Mouse (Mus musculus) MEL (cell line): ENCODE results near the gene Bsn. TPM values are rescaled to one million over a fixed set of nuclear protein-coding genes. Genes with fewer than 3 reads are reported as not detected.

Source experiments
- DNase-seq: peaks from one replicate; pipeline ENCODE4 v3.0.0; 2011; ENCODE audit warnings: low read depth, low spot score
- H3K27ac ChIP-seq: 2 replicates; pipeline ENCODE4 v1.5.1; 2012; ENCODE audit warnings: low read depth, mild to moderate bottlenecking, control low read depth, low read length, moderate library complexity; ENCODE audit not compliant: control insufficient read depth
- H3K27me3 ChIP-seq, 2 experiments: fragments of 150-350 bp in 1 of 2; sonication (generic) in 1 of 2; 2 replicates each; pipeline ENCODE4 v1.6.1; 2012; ENCODE audit warnings: low read length in 2 of 2, mild to moderate bottlenecking in 2 of 2, improper control_type of control experiment in 1 of 2, moderate library complexity in 1 of 2; ENCODE audit not compliant: insufficient read depth in 2 of 2, control insufficient read depth in 1 of 2
- H3K36me3 ChIP-seq, 2 experiments: 2 replicates each; pipeline ENCODE4 v1.6.1; 2012 to 2014; ENCODE audit warnings: low read length in 2 of 2, improper control_type of control experiment in 1 of 2, inconsistent platforms in 1 of 2, mild to moderate bottlenecking in 1 of 2; ENCODE audit not compliant: insufficient read depth in 2 of 2, control insufficient read depth in 1 of 2
- H3K4me1 ChIP-seq, 2 experiments: fragments of 150-350 bp in 1 of 2; sonication (generic) in 1 of 2; 2 replicates each; pipeline ENCODE4 v1.6.1; 2012; ENCODE audit warnings: low read length in 2 of 2, improper control_type of control experiment in 1 of 2, mild to moderate bottlenecking in 1 of 2; ENCODE audit not compliant: insufficient read depth in 2 of 2, control insufficient read depth in 1 of 2
- H3K4me3 ChIP-seq, 2 experiments: fragments of 150-350 bp in 1 of 2; sonication (generic) in 1 of 2; 2 replicates each; pipeline ENCODE4 v1.5.1; 2012; ENCODE audit warnings: low read depth in 2 of 2, low read length in 2 of 2, mild to moderate bottlenecking in 2 of 2, moderate library complexity in 2 of 2, control low read depth in 1 of 2, improper control_type of control experiment in 1 of 2; ENCODE audit not compliant: control insufficient read depth in 1 of 2, insufficient read depth in 1 of 2
- H3K79me2 ChIP-seq: 2 replicates; pipeline ENCODE4 v1.6.1; 2012; ENCODE audit warnings: mild to moderate bottlenecking, low read length, moderate library complexity; ENCODE audit not compliant: control insufficient read depth, poor library complexity, insufficient read depth
- H3K9ac ChIP-seq: 2 replicates; pipeline ENCODE4 v1.6.1; 2012; ENCODE audit warnings: low read depth, mild to moderate bottlenecking, control low read depth, low read length, moderate library complexity; ENCODE audit not compliant: control insufficient read depth, poor library complexity, severe bottlenecking
- H3K9me3 ChIP-seq: fragments of 150-350 bp; sonication (generic); replicated peaks from 2 replicates; pipeline ENCODE4 v1.6.1; 2012; ENCODE audit warnings: mild to moderate bottlenecking, low read length, improper control_type of control experiment, moderate library complexity; ENCODE audit not compliant: insufficient read depth
- CHD2 ChIP-seq: IDR thresholded peaks from 2 replicates; pipeline ENCODE4 v1.6.1; 2011; ENCODE audit warnings: low read length, improper control_type of control experiment
- E2F4 ChIP-seq: IDR thresholded peaks from 2 replicates; pipeline ENCODE4 v1.6.1; 2011; ENCODE audit warnings: low read depth, low read length, improper control_type of control experiment, borderline replicate concordance
- ELF1 ChIP-seq: IDR thresholded peaks from 2 replicates; pipeline ENCODE4 v1.6.1; 2014; ENCODE audit warnings: low read depth, mild to moderate bottlenecking, inconsistent platforms, low read length, improper control_type of control experiment, moderate library complexity
- ETS1 ChIP-seq: IDR thresholded peaks from 2 replicates; pipeline ENCODE4 v1.6.1; 2012; ENCODE audit warnings: low read depth, mild to moderate bottlenecking, inconsistent platforms, low read length, improper control_type of control experiment, moderate library complexity
- GABPA ChIP-seq: IDR thresholded peaks from 2 replicates; pipeline ENCODE4 v1.6.1; 2012; ENCODE audit warnings: low read depth, mild to moderate bottlenecking, inconsistent platforms, low read length, improper control_type of control experiment, moderate library complexity
- GATA1 ChIP-seq: IDR thresholded peaks from 2 replicates; pipeline ENCODE4 v1.6.1; 2011; ENCODE audit warnings: low read depth, low read length, improper control_type of control experiment
- KAT2A ChIP-seq: conservative IDR thresholded peaks from 2 replicates; pipeline ENCODE4 v1.6.1; 2012; ENCODE audit warnings: low read depth, low read length, improper control_type of control experiment, inconsistent platforms
- MAFK ChIP-seq: IDR thresholded peaks from 2 replicates; pipeline ENCODE4 v1.6.1; 2011; ENCODE audit warnings: low read depth, mild to moderate bottlenecking, low read length, improper control_type of control experiment, borderline replicate concordance
- MAX ChIP-seq: IDR thresholded peaks from 2 replicates; pipeline ENCODE4 v1.6.1; 2011; ENCODE audit warnings: low read length, improper control_type of control experiment
- MAZ ChIP-seq: IDR thresholded peaks from 2 replicates; pipeline ENCODE4 v1.6.1; 2012; ENCODE audit warnings: low read depth, mild to moderate bottlenecking, inconsistent platforms, low read length, improper control_type of control experiment
- MYB ChIP-seq: IDR thresholded peaks from 2 replicates; pipeline ENCODE4 v1.6.1; 2011; ENCODE audit warnings: mild to moderate bottlenecking, low read depth, low read length, improper control_type of control experiment
- NRF1 ChIP-seq: IDR thresholded peaks from 2 replicates; pipeline ENCODE4 v1.6.1; 2014; ENCODE audit warnings: low read depth, mild to moderate bottlenecking, inconsistent platforms, low read length, improper control_type of control experiment, moderate library complexity; ENCODE audit not compliant: poor library complexity, insufficient read depth, severe bottlenecking
- POLR2AphosphoS2 ChIP-seq: IDR thresholded peaks from 2 replicates; pipeline ENCODE4 v1.6.1; 2011; ENCODE audit warnings: low read length, improper control_type of control experiment
- RCOR1 ChIP-seq: IDR thresholded peaks from 2 replicates; pipeline ENCODE4 v1.6.1; 2012; ENCODE audit warnings: low read depth, mild to moderate bottlenecking, inconsistent platforms, low read length, improper control_type of control experiment
- SMC3 ChIP-seq: IDR thresholded peaks from 2 replicates; pipeline ENCODE4 v1.6.1; 2011; ENCODE audit warnings: low read depth, low read length, improper control_type of control experiment
- TAL1 ChIP-seq: IDR thresholded peaks from 2 replicates; pipeline ENCODE4 v1.6.1; 2012; ENCODE audit warnings: mild to moderate bottlenecking, inconsistent platforms, low read length, moderate library complexity, mixed read lengths
- TCF12 ChIP-seq: IDR thresholded peaks from 2 replicates; pipeline ENCODE4 v1.6.1; 2014; ENCODE audit warnings: low read depth, mild to moderate bottlenecking, inconsistent platforms, low read length, improper control_type of control experiment, moderate library complexity
- UBTF ChIP-seq: IDR thresholded peaks from 2 replicates; pipeline ENCODE4 v1.6.1; 2012; ENCODE audit warnings: low read depth, mild to moderate bottlenecking, inconsistent platforms, low read length, improper control_type of control experiment, moderate library complexity, borderline replicate concordance; ENCODE audit not compliant: insufficient read depth
- USF1 ChIP-seq: IDR thresholded peaks from 2 replicates; pipeline ENCODE4 v1.6.1; 2014; ENCODE audit warnings: low read depth, mild to moderate bottlenecking, inconsistent platforms, low read length, improper control_type of control experiment, moderate library complexity
- USF2 ChIP-seq, 2 experiments: IDR thresholded peaks; 2 replicates each; pipeline ENCODE4 v1.6.1; 2011 to 2012; ENCODE audit warnings: improper control_type of control experiment in 2 of 2, low read length in 2 of 2, borderline replicate concordance in 1 of 2, inconsistent platforms in 1 of 2, low read depth in 1 of 2, mild to moderate bottlenecking in 1 of 2; ENCODE audit not compliant: insufficient read depth in 1 of 2
- ZC3H11A ChIP-seq: IDR thresholded peaks from 2 replicates; pipeline ENCODE4 v1.6.1; 2012; ENCODE audit warnings: low read depth, mild to moderate bottlenecking, inconsistent platforms, low read length, improper control_type of control experiment
- ZKSCAN1 ChIP-seq: IDR thresholded peaks from 2 replicates; pipeline ENCODE4 v1.6.1; 2012; ENCODE audit warnings: low read depth, mild to moderate bottlenecking, inconsistent platforms, low read length, improper control_type of control experiment, moderate library complexity
- ZMIZ1 ChIP-seq: IDR thresholded peaks from 2 replicates; pipeline ENCODE4 v1.6.1; 2012; ENCODE audit warnings: low read depth, mild to moderate bottlenecking, inconsistent platforms, low read length, improper control_type of control experiment, moderate library complexity
- ZNF384 ChIP-seq: IDR thresholded peaks from 2 replicates; pipeline ENCODE4 v1.6.1; 2012; ENCODE audit warnings: low read depth, mild to moderate bottlenecking, inconsistent platforms, low read length, improper control_type of control experiment
- polyA plus RNA-seq, 2 experiments: library from polyadenylated mRNA; stranded (reverse) in 1 of 2; unstranded in 1 of 2; fragments of >175 nt in 1 of 2; fragments of >200 nt in 1 of 2; gene quantifications; 2 replicates each; pipeline versions ENCODE4 v1.2.1 to v1.2.4; 2012; ENCODE audit warnings: low replicate concordance in 2 of 2, low read depth in 1 of 2; ENCODE audit not compliant: insufficient read length in 2 of 2, insufficient read depth in 1 of 2, missing spikeins in 1 of 2
- total RNA-seq: library from RNA; depleted of rRNA; stranded (reverse); fragments of 300-350 nt; gene quantifications from 2 replicates; pipeline ENCODE4 v1.2.3, GENCODE M21; 2012

The Bsn gene
- total and polyA plus RNA-seq, 3 experiments, result 3.5 to 5.6 TPM; not detected in 1

- TF ChIP-seq TAL1 (no peak), POLR2AphosphoS2 (no peak)
- TF ChIP-seq, all 39 proteins: peak for 3
These were observed 69.5 kb downstream of the Bsn start (continued) for GRCm38 (mm10) chr9:108120671-108121070.

- TF ChIP-seq USF2 (IDR thresholded peaks at IDR 0.05; ENCODE audit: borderline replicate concordance in 1 of 2, insufficient read depth in 1 of 2, low read depth in 1 of 2, low read length in 2 of 2) (no peak), GABPA (no peak), GATA1 (no peak), SMC3 (no peak), MAFK (no peak), E2F4 (no peak), ZNF384 (no peak), ETS1 (no peak), KAT2A (no peak), MYB (no peak), ZKSCAN1 (no peak), USF1 (no peak), NRF1 (no peak)
- TF ChIP-seq, all 39 proteins: peak for 0
- H3K36me3 ChIP-seq, result peaks cover 0 to 19% of the 10 kb centered on the region in 2 experiments; a peak in 2 of 4 replicates
- no peaks in the 10 kb centered on the region for H3K9me3 ChIP-seq
- peak overlapping the region; percentile 36 for H3K27ac ChIP-seq
- peak overlapping the region; percentile 43 for H3K9ac ChIP-seq
- peak; percentile 63 for DNase-seq
- peaks cover 0 to 22% of the 10 kb centered on the region in 2 experiments; a peak in 3 of 4 replicates for H3K4me1 ChIP-seq
- no peaks in the 10 kb centered on the region for H3K79me2 ChIP-seq
- no peak overlapping the region for H3K4me3 ChIP-seq
- H3K27me3 ChIP-seq, result no peaks in the 10 kb centered on the region
These were observed 70.2 kb downstream of the Bsn start for GRCm38 (mm10) chr9:108119891-108120411.

GRCm38 (mm10) chr9:108117143-108117542 is 73.0 kb downstream of the Bsn start:
- Histone ChIP-seq H3K4me1 (peaks cover 0 to 22% of the 10 kb centered on the region in 2 experiments; a peak in 3 of 4 replicates), H3K36me3 (peaks cover 0 to 19% of the 10 kb centered on the region in 2 experiments; a peak in 2 of 4 replicates), H3K4me3 (no peak overlapping the region), H3K79me2 (no peaks in the 10 kb centered on the region), H3K9ac (no peak overlapping the region), H3K27ac (no peak overlapping the region), H3K27me3 (no peaks in the 10 kb centered on the region), H3K9me3 (no peaks in the 10 kb centered on the region)
- DNase-seq, result no peak
- TF ChIP-seq CHD2 (no peak), ZMIZ1 (no peak), UBTF (no peak), MAZ (no peak), ZC3H11A (no peak), USF2 (IDR thresholded peaks at IDR 0.05; ENCODE audit: borderline replicate concordance in 1 of 2, insufficient read depth in 1 of 2, low read depth in 1 of 2, low read length in 2 of 2) (no peak), ELF1 (no peak), MAX (no peak), GATA1 (no peak), ETS1 (no peak), RCOR1 (no peak), USF1 (no peak), NRF1 (no peak), GABPA (no peak), TCF12 (no peak), ZKSCAN1 (no peak)
